Mouse (Mus musculus): ENCODE results near the gene Baiap2l2.

DNA sequence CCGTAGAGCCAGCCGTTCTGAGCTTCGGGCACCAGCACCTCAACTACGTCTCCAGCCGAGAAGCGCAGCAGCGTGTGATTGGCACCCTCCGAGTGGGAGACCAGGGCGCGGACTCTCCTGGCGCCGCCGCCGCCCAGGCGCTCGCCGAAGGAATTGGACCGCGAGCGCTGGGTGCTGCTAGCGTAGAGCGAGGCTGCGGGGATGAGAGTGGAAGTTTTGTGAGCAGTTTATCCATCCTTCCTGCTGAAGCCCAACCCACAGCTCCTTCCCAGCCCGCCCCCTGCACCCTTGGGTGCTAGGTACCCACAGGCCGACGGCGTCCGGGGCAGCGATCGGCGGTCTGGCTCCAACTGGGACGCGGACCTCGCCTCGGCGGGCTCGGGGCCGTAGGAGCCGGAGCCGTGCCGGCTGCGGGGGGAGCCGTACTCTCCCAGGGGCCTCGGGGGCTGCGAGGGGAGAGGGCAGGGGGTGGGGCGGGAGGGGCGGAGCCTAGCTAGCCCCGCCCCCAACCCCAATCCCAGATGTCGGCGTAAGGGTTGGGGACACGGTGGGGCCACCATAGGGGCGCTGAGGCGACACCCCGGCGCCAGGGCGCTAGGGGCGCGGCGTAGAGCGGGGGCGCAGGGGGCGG, 24.1 kb downstream of the Baiap2l2 start:
- no peak for TF ChIP-seq TAL1 (IDR thresholded peaks at IDR 0.05; ENCODE audit: low read length)
- TF ChIP-seq GATA1 (IDR thresholded peaks at IDR 0.05; ENCODE audit: low read length): no peak

Data from erythroblast, embryonic 14.5 days (primary cell).